Mouse (Mus musculus): ENCODE measurements at regions not wholly inside any gene's neighbourhood (a gene's known extent, or its start where the extent isn't known, plus 50 kb on each side); places are given as distances from the start of the nearest gene placed in this dataset.

- peak; percentile 4 for DNase-seq
These were observed 361.6 kb upstream of the Lmcd1 start for GRCm38 (mm10) chr6:111911997-111912396.

GRCm38 (mm10) chr6:111913771-111914405, 359.7 kb upstream of the Lmcd1 start:
- peak; percentile 67 for DNase-seq

DNA sequence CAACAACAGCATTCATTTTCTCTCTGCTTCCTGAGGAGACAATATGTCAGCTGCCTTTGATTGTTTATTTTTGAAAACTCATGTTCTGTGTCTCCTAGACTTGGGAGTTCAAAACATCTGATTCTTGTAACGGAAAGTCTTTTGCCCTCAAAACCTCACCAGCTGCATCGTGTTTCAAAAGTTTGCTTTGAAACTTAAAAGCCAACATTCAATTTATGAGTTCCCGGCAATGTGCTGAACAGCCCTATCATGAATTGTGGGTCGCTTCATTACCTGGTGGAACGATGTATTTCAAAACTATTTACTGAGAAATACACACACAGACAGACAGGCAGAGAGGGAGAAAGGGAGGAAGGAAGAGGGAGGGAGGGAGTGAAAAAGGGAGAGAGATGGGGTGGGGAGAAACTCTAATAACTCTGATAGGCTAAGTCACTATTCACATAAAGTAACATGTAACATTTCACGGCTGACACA, 356.3 kb upstream of the Lmcd1 start:
- peak; percentile 54 for DNase-seq

GRCm38 (mm10) chr6:111917868-111918597, 355.5 kb upstream of the Lmcd1 start:
- DNase-seq: peak; percentile 68

DNA sequence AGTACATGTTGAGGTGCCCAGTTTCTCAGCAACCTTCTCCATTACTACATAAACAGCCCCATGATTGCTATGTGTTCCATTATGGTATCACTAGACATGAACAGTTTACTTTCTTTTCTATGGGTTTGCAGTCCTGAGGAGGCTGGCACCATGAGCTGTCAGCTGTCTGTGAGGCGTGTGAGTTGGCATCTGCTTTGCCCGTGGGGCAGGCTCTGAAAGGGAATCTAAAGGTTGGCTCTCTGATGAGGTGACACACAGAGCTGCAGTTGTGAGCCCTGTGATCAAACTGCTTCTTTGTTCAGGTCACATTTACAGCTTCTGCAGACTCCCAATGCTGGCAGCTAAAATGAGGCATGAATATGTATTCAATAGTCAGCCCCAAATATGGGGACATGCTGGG, 341.0 kb upstream of the Lmcd1 start:
- no peak for DNase-seq

DNA sequence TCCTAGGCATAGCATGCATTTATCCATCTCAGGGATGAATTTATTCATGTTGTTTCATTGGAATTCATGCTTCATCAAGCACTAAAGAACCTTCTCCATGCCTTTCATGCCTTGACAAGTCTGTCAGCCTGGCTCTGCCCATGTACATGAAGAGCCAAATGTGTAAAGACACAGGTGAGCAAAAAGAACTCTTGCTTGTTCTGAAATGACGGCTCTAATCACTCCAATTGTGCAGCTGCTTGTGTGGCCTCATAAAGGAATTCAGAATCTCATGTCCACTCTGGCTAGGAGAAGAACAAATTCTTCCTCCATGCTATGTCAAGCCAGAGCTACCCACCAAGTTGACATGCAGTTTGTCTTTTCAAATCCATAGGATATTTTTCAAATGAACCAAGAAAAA, 319.2 kb upstream of the Lmcd1 start:
- DNase-seq: no peak

- peak; percentile 94 for DNase-seq
These were observed 307.8 kb upstream of the Lmcd1 start for GRCm38 (mm10) chr6:111965766-111966165.

GRCm38 (mm10) chr6:111985452-111985851, 288.1 kb upstream of the Lmcd1 start:
- DNase-seq: peak; percentile 90

- no peak for DNase-seq
These were observed 277.7 kb upstream of the Lmcd1 start for GRCm38 (mm10) chr6:111995823-111996222.

DNA sequence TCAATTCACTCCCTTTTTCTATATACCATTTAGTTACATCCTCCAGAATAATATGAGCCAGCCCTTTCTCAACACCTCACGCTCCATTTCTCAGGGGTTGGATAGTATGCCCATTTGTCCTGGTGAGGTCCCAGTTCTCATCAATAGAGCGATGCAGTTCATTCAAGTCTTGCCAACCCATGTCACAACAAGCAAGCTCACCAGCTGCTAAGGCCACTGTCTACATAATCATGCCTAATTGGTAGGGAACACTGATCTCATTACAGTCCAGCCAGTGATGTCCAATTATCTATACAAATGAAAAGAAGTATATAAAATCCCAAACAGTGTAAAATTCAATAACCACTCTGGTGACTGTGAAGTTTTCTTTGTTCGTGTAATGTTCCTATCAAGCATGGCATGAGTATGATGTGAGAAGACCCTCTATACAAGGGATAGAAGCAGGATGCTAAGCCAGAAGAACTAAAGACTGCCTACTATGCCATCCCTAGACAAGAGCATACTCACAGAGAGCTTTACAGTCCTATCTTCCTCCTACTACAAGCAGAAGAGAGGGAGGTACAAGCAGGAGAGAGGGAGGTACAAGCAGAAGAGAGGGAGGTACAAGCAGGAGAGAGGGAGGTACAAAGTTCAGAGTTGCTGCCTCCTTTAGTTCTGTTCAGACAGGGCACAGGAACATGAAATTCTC, 269.6 kb upstream of the Lmcd1 start:
- DNase-seq: no peak

- DNase-seq: no peak
These were observed 247.0 kb upstream of the Lmcd1 start for GRCm38 (mm10) chr6:112026261-112027205.

GRCm38 (mm10) chr6:112050548-112051184, 222.9 kb upstream of the Lmcd1 start:
- no peak for DNase-seq

DNA sequence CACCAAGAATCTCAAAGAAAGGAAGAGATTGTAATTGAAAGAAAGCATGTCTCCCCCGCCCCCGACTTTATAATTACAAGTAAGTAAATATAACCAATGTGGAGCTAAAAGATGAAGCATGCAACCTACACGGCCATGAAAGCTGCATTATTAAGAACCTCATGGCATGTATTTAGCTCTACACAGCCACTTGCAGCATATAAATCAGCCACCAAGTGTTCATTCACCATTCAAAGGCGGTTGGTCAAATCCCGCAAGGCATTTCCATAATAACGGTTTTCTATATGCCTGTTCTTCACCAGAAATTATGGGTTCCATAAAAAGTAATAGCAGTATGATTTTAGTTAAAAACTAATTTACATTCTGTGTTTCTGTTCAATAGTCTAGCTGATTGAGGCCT, 221.4 kb upstream of the Lmcd1 start:
- DNase-seq: no peak

DNA sequence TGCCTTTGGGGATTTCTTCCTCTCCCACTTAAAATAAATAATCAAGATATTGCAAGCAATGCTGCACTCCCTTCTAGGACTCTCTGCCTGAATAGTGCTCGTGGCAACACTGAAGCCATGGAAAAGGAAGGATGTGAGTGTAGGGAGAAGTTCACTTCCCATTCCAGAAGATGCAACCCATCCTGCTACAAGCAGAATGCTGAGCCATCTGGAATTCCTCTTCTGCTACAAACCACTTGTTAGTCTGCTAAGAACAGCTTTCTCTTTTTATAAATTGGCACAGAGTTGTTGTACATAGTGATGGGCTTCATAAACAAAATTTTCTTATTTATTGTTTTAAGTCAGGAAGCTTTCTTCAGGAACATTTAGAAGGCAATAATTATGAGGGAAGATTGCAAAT, 215.7 kb upstream of the Lmcd1 start:
- DNase-seq: no peak

DNA sequence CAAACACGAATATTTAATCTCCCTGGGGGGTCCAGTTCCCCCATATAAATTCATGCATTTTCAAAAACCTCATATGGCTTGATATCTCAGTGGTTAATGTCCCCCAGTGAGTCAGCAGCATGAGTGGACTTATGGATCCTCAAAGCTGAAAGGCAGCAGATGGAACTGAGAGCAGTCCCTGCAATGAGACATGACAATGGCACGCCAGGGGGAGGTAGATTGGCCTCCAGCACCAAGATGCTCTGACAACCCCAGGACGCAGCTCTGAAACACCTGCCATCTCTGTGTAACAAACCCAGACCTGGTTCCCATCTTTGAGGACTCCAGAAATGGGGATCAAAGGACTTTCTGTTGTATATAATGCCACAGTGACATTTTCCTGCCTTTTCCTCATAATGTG, 210.6 kb upstream of the Lmcd1 start:
- DNase-seq: no peak

DNA sequence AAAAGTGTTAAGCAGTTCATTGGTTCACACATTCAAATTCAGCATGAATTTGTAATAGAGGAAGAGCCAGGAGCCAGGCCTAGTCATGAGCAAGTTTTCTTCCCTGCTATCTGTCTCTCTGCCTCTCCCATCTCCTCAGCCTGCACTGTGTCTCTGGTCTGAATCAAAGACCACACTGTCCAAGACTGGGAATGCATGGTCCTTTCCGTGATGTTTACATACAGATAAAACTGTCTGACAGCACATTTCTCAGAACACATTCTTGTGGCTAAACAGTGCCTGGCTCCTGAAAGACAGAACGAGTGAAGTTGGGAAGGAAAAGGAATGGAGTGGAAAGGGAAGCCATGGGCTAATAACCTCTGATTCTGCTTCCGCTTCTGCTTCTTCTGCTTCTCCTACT, 183.0 kb upstream of the Lmcd1 start:
- no peak for DNase-seq

GRCm38 (mm10) chr6:112091125-112091763, 182.3 kb upstream of the Lmcd1 start:
- DNase-seq: peak; percentile 70

- DNase-seq: no peak
These were observed 180.3 kb upstream of the Lmcd1 start for GRCm38 (mm10) chr6:112093300-112093699.

- DNase-seq: no peak
These were observed 175.9 kb upstream of the Lmcd1 start for GRCm38 (mm10) chr6:112097699-112098098.

DNA sequence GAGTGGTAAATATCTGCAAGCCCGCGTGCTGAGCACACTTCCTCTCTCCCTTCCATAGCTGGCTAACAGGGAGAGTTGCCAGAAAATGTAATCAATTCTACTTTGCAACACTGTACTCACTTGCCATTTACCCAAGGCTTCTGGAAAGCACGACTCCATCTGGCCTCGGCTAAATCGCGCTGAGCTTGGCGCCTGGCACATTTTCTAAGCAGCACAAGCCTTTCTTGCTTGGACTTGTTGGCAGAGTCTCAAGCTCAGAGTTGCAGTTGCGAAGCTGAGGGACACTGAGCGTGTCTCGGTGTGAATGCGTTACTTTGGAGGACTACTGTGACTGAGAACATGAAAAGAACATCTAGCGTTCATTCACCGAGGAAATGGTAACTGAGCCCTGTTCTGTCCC, 164.9 kb upstream of the Lmcd1 start:
- no peak for DNase-seq

DNA sequence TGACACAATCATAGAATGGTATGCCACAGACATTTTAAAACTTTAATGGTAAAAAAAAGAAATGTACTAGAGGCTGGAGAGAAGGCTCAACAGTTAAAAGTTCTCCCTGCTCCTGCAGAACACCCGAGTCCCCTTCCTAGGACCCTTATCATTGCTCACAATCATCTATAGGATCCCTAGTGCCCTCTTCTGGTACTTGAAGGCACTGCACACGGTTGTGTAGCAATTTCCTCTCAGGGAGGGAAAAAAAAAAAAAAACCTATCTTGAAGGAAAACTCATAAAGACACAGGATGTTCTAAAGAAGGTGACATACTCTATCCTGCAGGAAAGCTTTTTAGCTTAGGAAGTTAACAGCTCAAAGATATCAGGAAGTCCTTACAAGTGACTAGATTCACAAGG, 154.4 kb upstream of the Lmcd1 start:
- DNase-seq: peak; percentile 28

GRCm38 (mm10) chr6:112133522-112133921, 140.0 kb upstream of the Lmcd1 start:
- no peak for DNase-seq

Data from heart, adult 11 months (tissue).